Mouse (Mus musculus) MEL (cell line): ENCODE measurements around the gene Elovl3.

Experiments
- CTCF ChIP-seq, 3 experiments: IDR thresholded peaks in 2 of 3; conservative IDR thresholded peaks in 1 of 3; 2 replicates each; pipeline ENCODE4 v1.5.1; 2011 to 2012; ENCODE audit warnings: low read length in 3 of 3, low read depth in 2 of 3, mild to moderate bottlenecking in 2 of 3, improper control_type of control experiment in 1 of 3, inconsistent platforms in 1 of 3, mixed read lengths in 1 of 3, moderate library complexity in 1 of 3; ENCODE audit not compliant: control insufficient read depth in 1 of 3, insufficient read depth in 1 of 3, poor library complexity in 1 of 3, severe bottlenecking in 1 of 3
- NRF1 ChIP-seq: IDR thresholded peaks from 2 replicates; pipeline ENCODE4 v1.6.1; 2014; ENCODE audit warnings: low read depth, mild to moderate bottlenecking, inconsistent platforms, low read length, improper control_type of control experiment, moderate library complexity; ENCODE audit not compliant: poor library complexity, insufficient read depth, severe bottlenecking
- POLR2A ChIP-seq, 2 experiments: IDR thresholded peaks; 2 replicates each; pipeline ENCODE4 v1.6.1; 2011 to 2012; ENCODE audit warnings: low read length in 2 of 2, mild to moderate bottlenecking in 2 of 2, control low read depth in 1 of 2, improper control_type of control experiment in 1 of 2, low read depth in 1 of 2, moderate library complexity in 1 of 2; ENCODE audit not compliant: control insufficient read depth in 1 of 2, insufficient read depth in 1 of 2, poor library complexity in 1 of 2
- RAD21 ChIP-seq: IDR thresholded peaks from 2 replicates; pipeline ENCODE4 v1.6.1; 2011; ENCODE audit warnings: mild to moderate bottlenecking, low read depth, low read length, improper control_type of control experiment
- TCF12 ChIP-seq: IDR thresholded peaks from 2 replicates; pipeline ENCODE4 v1.6.1; 2014; ENCODE audit warnings: low read depth, mild to moderate bottlenecking, inconsistent platforms, low read length, improper control_type of control experiment, moderate library complexity

GRCm38 (mm10) chr19:46104187-46104557, 27.5 kb upstream of the Elovl3 start:
- TF ChIP-seq TCF12: no peak
- no peak for TF ChIP-seq NRF1
- TF ChIP-seq CTCF (IDR thresholded peaks at IDR 0.05 in 2 of 3, conservative IDR thresholded peaks at IDR 0.05 in 1 of 3; ENCODE audit: control insufficient read depth in 1 of 3, insufficient read depth in 1 of 3, low read depth in 2 of 3, low read length in 3 of 3, poor library complexity in 1 of 3, severe bottlenecking in 1 of 3): no peak
- no peak for TF ChIP-seq POLR2A (IDR thresholded peaks at IDR 0.05; ENCODE audit: control insufficient read depth in 1 of 2, insufficient read depth in 1 of 2, low read depth in 1 of 2, low read length in 2 of 2, poor library complexity in 1 of 2)
- no peak for TF ChIP-seq RAD21
